Mouse (Mus musculus): Measurements from ENCODE around the gene Lect2. TPM values are rescaled to one million over a fixed set of nuclear protein-coding genes. Genes with fewer than 3 reads are reported as not detected.
A peak's percentile ranks its signal among the peaks of the same experiment; 100 is the strongest.

Gene Lect2
- polyA plus RNA-seq, 1 experiment = not detected

DNA sequence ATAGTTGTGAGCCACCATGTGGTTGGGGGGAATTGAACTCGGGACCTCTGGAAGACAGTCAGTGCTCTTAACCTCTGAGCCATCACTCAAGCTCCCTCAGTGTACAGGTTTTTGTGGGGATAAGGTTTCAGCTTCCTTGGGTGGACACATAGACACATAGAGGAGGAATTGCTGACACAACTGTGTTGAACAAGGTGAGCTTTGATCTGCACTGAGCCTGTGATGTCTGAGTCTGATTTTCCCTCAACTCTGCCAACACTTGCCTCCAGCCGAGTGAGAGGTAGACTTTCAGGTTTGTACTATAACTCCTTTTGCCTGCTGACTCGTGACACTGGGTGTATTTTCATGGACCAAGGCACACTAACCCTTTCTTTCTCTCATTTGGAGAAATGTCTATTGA, 8.4 kb upstream of the Lect2 start:
- no peak for DNase-seq (ENCODE audit: low spot score)

GRCm38 (mm10) chr13:56555957-56556356, 7.7 kb upstream of the Lect2 start:
- no peak for DNase-seq (ENCODE audit: low spot score)

DNA sequence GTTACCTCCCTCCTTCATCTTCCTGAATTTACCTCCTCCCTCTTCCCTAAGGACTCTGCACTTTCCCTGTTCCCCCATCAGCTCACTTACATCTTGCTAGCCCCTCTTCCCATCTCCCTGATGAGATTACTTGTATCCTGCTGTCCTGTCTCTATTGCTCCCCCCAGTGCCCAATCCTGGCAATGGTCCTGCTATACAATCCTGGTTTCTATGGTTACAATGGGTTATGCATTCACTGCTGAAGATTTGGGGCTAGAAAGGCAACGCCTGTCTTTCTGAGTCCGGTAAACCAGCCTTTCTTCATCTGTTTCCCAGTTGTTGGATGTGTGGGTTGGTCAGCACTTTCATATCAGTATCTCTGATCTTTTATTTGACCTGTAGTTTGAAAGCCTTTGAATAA, 6.1 kb upstream of the Lect2 start:
- DNase-seq (ENCODE audit: low spot score) = no peak

GRCm38 (mm10) chr13:56553923-56554322, 5.6 kb upstream of the Lect2 start:
- DNase-seq (ENCODE audit: low spot score) = no peak

- DNase-seq (ENCODE audit: low spot score) = no peak
Observed at GRCm38 (mm10) chr13:56551661-56552060, 3.4 kb upstream of the Lect2 start.

DNA sequence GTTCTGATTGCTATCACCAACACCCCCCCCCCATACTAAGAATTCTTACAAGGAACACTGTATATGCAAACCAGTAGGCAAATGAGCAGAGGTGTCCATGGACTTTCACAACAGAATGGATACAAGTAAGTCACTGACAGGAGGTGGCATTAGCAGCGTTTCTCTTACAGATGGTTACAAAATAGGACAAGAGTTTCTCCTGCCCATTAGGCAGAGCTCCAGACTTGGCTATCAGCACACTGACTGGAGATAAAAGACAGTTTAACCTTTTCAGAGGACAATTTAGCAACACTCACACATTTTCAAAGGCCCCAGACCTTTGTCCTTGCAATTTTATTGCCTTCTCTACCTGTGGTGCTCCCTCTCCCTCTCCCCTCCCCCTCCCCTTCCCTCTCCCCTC, 2.3 kb upstream of the Lect2 start:
- no peak for DNase-seq (ENCODE audit: low spot score)

DNA sequence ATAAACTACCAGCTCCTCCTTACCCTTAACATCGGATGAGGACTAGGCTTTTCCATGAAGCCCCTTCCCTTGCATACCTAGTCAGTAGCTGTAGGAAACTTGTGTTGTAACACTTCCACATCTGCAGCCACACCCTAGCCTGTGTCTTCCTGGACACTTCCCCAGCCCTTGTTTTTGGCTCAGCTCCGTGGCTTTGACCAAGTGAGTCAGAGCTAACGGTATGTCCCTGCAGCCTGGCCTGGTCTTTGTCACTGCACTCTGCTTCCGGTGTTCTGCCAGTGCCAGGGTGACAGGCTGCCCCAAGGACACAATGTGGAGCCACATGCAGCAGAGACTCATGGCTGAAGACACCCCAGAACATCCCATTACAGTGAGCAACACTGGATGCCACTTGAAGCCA, 1.1 kb upstream of the Lect2 start:
- DNase-seq (ENCODE audit: low spot score) = no peak

GRCm38 (mm10) chr13:56544956-56545355, 3.3 kb downstream of the Lect2 start:
- DNase-seq (ENCODE audit: low spot score) = no peak

- no peak for DNase-seq (ENCODE audit: low spot score)
Observed at GRCm38 (mm10) chr13:56543805-56544204, 4.5 kb downstream of the Lect2 start.

GRCm38 (mm10) chr13:56539846-56540245, 8.5 kb downstream of the Lect2 start:
- DNase-seq (ENCODE audit: low spot score) = no peak

DNA sequence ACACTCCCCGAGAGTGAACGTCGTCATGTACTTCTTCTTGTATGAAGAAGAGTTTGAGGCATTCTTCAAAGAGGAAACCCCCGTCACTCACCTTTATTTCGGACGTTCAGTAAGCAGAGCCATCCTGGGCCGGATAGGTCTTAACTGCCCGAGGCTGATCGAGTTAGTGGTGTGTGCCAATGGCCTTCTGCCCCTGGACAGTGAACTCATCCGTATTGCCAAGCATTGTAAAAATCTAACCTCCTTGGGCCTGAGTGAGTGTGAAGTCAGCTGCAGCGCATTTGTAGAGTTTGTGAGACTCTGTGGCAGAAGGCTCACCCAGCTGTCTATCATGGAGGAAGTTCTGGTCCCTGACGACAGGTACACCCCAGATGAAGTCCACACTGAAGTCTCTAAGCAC, 11.3 kb downstream of the Lect2 start:
- no peak for DNase-seq (ENCODE audit: low spot score)

- no peak for DNase-seq (ENCODE audit: low spot score)
Observed at GRCm38 (mm10) chr13:56535570-56535969, 12.7 kb downstream of the Lect2 start.

DNA sequence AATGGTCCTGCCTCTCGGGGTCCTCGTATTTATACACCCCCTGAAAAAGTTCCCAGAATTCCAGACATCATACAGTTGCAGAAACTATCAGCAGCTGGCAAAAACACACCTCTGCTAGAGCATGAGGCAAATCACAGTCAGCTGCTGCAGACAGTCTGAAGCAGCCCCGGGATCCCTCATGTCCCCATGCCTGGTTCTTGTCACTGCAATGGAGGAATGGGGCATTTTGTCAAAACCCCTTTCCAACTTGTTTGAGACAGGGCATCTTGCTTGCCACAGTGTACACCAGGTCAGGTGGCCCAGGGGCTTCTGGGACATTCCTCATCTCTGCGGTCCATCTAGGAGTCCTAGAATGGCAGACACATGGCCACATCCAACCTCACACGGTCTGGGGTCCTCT, 13.4 kb downstream of the Lect2 start:
- DNase-seq (ENCODE audit: low spot score) = no peak

GRCm38 (mm10) chr13:56529685-56530084, 18.6 kb downstream of the Lect2 start:
- DNase-seq (ENCODE audit: low spot score) = no peak

- no peak for DNase-seq (ENCODE audit: low spot score)
Observed at GRCm38 (mm10) chr13:56529031-56529430, 19.3 kb downstream of the Lect2 start.

GRCm38 (mm10) chr13:56528281-56528680, 20.0 kb downstream of the Lect2 start:
- no peak for DNase-seq (ENCODE audit: low spot score)

DNA sequence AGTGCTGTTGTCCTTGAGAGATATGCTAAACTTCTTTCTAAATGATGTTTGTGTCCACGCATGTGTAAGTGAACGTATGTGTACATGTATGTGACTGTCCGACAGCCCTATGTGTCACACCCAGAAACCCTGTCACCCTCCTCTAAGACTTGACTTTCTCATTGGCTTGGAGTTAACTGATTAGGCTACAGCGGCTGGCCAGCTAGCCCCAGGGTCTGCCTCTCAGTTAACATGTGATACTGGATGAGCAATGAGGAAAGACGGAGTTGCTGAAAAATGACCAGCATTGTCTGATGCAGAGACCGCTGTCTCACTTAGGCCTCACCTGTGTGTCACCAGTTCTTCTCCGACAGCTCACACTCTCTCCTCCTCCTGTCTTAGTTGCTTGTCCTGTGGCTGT, 20.5 kb downstream of the Lect2 start:
- no peak for DNase-seq (ENCODE audit: low spot score)

DNA sequence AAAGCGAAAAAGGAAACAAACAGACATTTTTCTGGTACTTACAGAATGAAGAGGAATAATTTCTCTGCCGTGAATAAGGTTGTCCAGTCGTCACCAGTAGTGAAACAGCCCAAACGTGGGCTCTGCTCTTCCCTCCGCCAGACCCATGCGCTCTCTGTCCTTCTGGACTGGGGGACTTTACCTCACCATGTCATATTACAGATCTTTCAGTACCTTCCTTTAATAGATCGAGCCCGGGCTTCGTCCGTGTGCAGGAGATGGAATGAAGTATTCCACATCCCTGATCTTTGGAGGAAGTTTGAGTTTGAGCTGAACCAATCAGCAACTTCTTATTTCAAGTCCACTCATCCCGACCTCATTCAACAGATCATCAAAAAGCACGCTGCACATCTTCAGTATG, 21.4 kb downstream of the Lect2 start:
- DNase-seq (ENCODE audit: low spot score) = no peak

DNA sequence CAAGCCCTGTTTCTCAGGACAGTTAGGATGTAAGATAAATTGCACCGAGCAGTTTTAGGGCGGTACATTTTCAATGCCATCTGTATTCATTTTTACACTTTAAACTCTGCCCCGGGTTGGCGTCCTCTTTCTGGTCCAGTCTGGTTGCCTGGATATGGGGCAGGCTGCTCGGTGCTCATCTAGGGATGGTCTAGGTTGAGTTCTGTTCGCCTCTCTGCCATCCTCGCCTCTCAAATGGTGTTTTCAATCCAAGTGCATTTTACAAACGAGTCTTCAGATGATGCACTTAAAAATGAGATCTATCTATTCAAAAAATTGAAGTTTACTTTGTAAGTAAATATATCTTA, 25.5 kb downstream of the Lect2 start:
- DNase-seq (ENCODE audit: low spot score) = no peak

GRCm38 (mm10) chr13:56522081-56522820, 26.1 kb downstream of the Lect2 start, which contains the start of gene Fbxl21:
TSS of gene Fbxl21 (plus strand) at chr13:56522472.
- peak; percentile 76 for DNase-seq (ENCODE audit: low spot score)

GRCm38 (mm10) chr13:56516816-56517215, 31.5 kb downstream of the Lect2 start:
- DNase-seq (ENCODE audit: low spot score) = no peak

DNA sequence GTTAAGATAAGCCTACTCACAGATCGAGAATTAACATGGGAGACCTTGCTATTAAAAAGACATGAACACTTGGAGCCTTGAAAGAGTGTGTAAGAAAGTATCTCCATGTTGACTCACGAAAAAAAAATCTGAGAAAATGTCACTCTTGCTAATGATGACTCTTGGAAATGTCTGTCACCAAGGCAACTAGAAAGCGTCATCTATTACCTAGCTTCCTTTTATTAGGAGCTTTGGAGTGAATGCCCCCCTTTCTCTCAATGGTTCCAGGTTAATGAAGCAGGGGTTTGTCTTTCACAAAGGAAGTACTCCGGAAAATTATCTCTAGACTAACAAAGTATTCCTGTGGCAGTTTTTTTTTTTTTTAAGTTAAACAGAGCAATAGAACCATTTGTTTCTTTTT, 32.0 kb downstream of the Lect2 start:
- DNase-seq (ENCODE audit: low spot score) = no peak

DNA sequence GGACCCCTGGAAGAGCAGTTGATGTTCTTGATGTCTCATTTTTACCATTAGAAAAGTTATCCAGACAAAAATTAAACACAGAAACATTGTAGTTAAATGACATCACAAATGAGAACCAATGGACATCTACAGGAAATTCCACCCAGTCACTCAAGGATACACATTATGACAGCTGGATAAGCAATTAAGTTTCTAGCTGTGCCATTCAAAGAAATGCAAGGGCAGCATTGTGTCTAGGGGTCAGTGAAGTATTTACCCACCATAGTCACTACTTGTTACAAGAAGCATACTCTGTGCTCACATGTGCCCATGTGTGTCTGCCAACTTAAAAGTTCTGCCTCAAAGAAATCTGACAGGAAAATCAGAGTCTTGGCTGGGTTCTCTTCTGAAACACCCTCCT, 34.7 kb downstream of the Lect2 start:
- DNase-seq (ENCODE audit: low spot score) = no peak

DNA sequence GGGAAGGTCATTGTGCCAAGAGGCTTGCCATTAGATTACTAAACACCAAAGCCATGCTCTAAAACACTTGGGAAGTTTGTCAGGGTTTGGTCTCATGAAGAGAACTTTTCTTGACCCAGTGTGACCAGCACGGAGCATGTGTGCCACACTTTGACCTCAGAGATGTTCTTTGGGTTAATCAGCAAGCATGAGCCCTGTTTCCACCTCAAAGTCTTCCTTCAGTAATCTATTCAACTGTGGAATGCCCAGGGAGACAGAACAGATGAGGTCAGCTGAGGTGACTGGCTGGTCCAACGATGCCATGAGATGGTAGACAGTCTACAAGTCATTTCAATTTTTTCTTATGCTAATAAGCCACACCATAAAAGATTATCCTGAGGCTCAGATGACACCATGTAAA, 38.5 kb downstream of the Lect2 start:
- no peak for DNase-seq (ENCODE audit: low spot score)
